Mouse (Mus musculus) splenic B cell, adult 2 months (primary cell): ENCODE data around the gene Dtd2.

Source experiments
- DNase-seq: peaks from one replicate; pipeline ENCODE4 v3.0.0-alpha.2; 2011; ENCODE audit warnings: low read depth, low spot score
- H3K27me3 ChIP-seq: 2 replicates; pipeline ENCODE4 v1.6.1; 2012; ENCODE audit warnings: mild to moderate bottlenecking, low read length, moderate library complexity, mixed read lengths; ENCODE audit not compliant: control insufficient read depth, poor library complexity, insufficient read depth, severe bottlenecking
- H3K36me3 ChIP-seq: 2 replicates; pipeline ENCODE4 v1.6.1; 2012; ENCODE audit warnings: mild to moderate bottlenecking, low read length, moderate library complexity, mixed read lengths; ENCODE audit not compliant: control insufficient read depth, poor library complexity, insufficient read depth, severe bottlenecking

Gene Dtd2

DNA sequence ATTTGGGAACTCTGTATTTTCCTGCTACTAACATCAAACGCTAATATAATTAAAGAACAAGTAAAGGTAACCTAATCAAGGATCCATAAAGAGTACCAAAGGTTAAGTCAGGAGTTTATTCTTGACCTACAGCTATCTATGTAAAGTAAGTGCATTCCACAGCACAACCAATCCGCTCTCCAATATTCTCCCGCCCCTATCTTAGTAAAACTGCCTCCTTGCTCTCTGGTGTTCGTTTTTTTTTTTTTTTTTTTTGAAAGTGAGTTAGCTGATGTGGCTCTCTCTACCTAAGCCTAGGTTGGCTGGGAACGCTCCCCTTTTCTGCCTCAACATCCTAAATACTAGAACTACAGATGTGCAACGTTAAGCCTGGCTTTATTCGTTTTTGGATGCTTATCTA, 36.4 kb downstream of the Dtd2 start:
- no peaks in the 10 kb centered on the region for H3K27me3 ChIP-seq
- H3K36me3 ChIP-seq, result no peaks in the 10 kb centered on the region
- DNase-seq, result no peak

DNA sequence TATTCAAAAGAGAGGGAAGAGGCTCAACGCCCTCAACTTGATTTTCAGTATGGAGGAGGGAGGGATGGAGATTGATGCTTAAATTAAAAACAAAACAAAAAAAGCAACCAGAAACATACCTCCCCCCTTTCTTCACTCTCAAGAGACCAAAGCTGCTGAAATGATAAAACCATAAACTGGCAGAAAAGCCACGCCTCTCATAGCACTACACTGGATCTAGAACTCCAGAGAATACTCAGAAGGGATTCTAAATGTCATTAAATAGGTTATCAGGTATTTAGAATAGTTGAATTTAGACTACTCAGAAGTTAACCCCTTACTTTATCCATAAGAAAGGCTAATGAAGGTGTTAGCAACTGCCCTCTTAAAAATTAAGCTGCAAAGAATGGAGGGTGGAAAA, 37.2 kb downstream of the Dtd2 start:
- no peaks in the 10 kb centered on the region for H3K36me3 ChIP-seq
- H3K27me3 ChIP-seq, result no peaks in the 10 kb centered on the region
- DNase-seq, result no peak

DNA sequence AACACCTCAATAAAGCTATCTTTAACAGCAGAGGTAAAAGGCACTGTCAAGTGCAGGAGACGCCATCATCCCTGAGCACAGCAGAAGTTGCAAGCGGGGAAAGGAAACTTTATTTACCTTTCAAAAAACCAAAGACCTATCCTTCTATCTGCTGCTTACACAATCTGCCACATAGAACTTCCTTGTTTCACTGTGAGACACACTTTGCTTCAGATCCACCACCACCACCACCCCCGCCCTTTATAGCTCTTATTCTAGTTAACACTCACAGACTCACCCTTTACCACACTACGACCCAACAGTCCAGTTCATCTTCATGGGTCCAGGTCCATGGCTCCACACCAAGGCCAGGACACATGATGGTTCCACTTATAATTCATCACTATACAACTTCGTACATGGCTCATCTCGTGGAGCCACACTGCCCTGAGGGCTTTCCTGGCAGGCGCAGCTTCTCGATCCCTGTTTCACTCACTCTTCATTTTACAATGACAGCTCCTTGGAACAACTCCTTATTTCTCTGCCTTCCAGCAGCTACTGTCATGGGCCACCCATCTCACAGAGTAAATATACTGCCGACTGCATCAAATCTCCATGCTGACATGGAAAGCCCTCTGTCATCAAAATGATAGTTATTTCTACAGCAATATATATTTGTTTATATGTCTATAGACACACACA, 38.2 kb downstream of the Dtd2 start:
- Histone ChIP-seq H3K27me3 (no peaks in the 10 kb centered on the region), H3K36me3 (no peaks in the 10 kb centered on the region)
- DNase-seq, result no peak

DNA sequence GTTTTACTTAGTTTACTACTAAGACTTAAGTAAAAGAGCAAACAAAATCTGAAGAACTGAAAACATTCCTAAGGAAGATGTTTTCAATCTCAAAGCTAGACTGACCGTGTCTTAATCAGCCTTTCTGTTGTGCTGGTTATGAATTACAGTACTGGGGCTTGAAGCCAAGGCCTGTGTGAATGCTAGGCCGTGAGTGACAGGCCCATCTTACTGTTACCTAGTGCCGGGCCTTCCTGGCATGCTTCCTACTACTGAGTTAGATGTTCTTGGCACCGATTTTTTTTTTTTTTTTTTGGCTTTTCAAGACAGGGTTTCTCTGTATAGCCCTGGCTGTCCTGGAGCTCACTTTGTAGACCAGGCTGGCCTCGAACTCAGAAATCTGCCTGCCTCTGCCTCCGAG, 48.7 kb downstream of the Dtd2 start:
- no peak for DNase-seq
- Histone ChIP-seq H3K27me3 (no peaks in the 10 kb centered on the region), H3K36me3 (no peaks in the 10 kb centered on the region)

DNA sequence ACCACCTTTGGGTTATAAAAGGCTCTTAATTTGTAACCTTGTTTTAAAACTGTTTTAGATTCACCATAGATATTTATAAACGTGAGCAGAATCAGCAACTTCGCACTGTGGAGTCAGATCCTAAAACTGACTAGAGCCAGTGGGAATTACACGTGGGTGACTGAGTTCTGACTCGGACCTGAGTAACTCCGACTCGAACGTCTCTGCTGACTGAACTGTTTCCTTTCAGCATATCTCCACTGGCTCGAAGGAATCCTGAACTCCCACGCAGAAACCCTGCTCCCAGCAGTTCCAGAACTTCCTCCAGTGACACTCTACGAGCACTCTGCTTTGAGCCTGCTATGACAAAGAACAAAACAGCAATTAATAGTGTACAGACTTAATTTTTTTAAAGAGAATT, 54.0 kb downstream of the Dtd2 start:
- peaks cover 4% of the 10 kb centered on the region; the same call in 1 of the 2 replicates for H3K36me3 ChIP-seq
- DNase-seq, result no peak
- no peaks in the 10 kb centered on the region for H3K27me3 ChIP-seq

DNA sequence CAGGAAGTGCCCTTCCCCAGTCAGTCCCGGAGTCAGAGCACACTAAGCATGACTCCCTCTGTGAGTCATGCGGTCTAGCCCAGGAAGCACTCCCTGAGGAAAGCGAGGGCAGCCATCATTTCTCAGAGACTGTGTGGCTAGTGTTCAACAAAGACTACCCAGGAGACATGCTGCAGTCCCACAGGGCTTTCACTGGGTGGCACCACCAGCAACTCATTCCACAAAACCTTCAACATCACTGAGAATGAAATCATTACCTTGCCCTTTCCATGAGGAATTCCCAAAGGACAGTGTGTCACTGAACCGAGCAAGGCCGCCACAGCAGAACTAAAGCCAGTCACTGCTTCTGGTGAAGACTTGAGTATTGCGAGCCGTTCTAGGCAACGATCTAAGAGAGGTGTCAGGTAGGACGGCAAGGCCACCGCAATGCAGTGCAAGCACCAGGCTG, 58.8 kb downstream of the Dtd2 start:
- H3K27me3 ChIP-seq, result no peaks in the 10 kb centered on the region
- DNase-seq, result no peak
- H3K36me3 ChIP-seq, result peaks cover 4% of the 10 kb centered on the region; the same call in 1 of the 2 replicates

DNA sequence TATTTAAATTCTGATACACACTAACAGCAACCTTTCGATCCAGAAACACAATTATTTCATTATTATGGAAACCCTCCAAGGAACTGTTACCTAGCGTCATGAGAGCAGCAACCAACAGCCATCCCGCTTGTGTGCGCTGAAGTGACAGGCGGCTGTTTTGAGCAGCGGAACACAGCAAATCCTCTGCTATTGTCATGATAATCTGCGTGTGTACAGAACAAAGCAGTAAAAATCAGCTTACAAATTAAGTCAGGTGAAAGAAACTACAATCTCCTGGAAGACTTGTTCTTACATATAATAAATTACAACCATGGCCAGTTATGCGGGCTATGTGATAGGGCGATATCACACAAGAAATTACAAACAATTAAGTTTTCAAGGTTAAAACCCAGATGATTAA, 61.0 kb downstream of the Dtd2 start:
- Histone ChIP-seq H3K36me3 (peaks cover 3% of the 10 kb centered on the region; the same call in 1 of the 2 replicates), H3K27me3 (no peaks in the 10 kb centered on the region)
- no peak for DNase-seq

DNA sequence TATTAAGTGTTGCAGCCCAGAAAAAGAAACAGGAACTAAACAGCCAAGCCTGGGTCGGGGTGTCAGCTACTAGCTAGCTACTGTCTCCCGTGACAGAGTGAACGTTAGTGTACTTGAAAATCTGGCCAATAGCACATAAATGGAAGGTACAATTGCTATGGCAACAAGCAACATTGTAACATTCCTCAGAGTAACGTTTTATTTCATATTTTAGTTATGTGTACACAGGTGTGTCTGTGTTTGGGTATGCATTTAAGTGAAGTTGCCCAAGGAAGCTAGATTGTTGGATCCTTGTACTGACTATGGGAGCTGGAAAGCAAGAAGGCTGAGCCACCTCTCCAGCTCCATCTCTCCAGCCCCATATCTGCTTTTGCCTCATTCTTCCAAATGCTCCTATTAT, 66.5 kb downstream of the Dtd2 start:
- no peaks in the 10 kb centered on the region; the same call in 1 of the 2 replicates for H3K36me3 ChIP-seq
- no peak for DNase-seq
- H3K27me3 ChIP-seq, result no peaks in the 10 kb centered on the region
